Mouse (Mus musculus) T-cell, adult 66 days (primary cell): ENCODE measurements around the gene Popdc2. TPM values are rescaled to one million over a fixed set of nuclear protein-coding genes. Genes with fewer than 3 reads are reported as not detected.

ENCODE experiments used
- total RNA-seq, 2 experiments: library from RNA; stranded (reverse); gene quantifications; 3 replicates in 1 of 2; 4 replicates in 1 of 2; pipeline ENCODE4 v1.2.4; 2023

Gene Popdc2
- under 1 TPM; 0.56 to 0.64 TPM for total RNA-seq

DNA sequence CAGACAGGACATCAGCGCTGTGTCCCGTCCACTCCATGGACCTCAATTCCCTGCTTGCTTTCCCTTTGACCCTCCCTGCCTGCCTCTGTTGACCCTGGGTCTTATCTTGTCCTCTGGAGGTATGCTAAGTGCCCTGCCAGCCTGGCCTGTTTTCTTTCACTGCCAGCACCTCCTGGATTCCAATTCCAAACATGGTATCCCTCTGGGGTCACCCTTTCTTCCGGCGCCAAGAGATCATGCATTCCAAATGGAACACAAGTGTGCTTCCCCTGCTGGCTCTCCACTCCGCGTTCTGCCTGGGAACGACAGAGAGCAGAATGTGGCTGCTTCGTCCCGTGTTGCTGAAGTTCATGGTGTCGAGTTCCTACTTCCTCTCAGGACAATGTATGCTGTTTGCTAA lies at the start of gene Popdc2:
TSS of gene Popdc2 (plus strand) at position 277 of the 400 bp plus-strand sequence.

DNA sequence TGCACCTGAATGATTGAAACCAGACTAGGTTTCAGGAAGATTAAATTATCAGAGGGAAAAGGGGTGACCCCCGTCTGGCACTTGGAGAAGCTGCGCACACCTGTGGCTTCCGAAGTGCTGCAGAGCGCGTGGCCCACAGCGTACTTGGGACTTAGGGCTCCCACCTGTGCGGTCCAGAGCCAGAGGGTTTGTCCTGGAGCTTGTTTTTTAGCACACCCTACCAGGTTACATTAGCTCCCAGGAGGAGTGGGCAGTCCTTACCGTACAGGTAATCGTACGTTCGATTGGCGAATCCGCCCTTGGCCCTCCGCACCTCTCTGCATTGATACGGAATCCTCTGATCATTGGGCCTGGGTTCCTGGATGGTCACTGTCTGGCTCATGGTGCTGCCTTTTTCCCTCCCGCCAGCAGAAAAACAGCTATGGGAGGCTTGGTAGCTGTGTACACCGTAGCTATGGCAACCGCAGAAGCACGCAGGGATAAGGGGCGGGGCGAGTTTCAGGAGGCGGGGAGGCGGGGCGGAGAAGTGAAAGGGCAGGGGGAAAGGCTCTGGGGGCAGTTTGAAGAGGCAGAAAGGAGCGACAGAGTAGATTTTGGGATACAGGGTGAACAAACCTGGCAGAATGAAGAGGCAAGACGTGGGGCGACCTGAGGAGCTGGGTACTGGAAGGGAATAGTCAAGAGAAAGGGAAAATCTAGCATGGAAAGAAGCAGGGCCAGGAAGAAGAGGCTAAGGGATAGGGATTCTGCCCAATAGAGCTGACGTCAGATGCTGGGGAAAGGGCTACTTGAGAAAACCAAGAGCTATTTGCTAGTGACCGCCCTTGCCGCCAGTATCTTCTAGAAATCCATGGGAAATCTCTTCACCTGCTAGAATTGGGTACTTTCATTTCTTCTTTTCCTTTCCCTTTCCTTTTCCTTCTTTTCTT lies 20.3 kb upstream of the Popdc2 start, which contains the start of gene Maats1:
TSS of gene Maats1 (minus strand) at position 748 of the 929 bp plus-strand sequence.

DNA sequence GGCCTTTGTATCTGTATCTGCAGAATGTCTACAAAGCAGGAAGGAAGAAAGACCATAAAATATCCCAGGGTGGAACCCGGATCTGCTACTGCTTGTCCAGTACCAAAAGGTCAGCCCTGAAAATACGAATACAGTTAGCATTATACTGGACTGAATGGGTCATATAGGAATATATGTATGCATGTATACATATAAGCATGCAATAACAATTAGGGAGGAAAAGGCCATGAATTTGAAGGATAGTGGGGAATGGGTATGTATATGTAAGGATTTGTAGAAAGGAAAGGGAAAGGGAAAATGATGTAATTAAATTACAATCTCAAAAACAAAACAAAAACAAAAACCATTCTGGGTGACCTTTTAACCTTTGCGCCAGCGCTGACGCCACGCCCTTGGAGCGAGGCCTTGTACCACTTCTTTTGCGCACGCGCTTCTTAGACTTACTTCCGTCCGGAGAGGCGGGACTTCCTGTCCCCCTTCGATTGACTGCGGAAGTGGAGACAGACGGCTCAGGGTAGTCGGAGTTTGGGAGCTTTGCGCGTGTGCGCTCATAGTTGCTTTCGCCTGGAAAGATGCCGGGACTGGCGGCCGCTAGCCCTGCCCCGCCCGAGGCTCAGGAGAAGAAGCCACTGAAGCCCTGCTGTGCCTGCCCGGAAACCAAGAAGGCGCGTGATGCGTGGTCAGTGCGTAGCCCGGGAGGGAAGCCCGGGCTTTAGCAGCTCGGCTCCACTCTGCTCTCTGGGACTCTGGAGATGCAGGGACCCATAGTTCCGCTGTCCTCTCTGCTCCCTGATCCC lies 15.3 kb upstream of the Popdc2 start, which contains the start of the genes Cox17 and Gm21987:
TSS of gene Cox17 (plus strand) at position 463 of the 797 bp plus-strand sequence.
TSS of gene Gm21987 (plus strand) at position 512 of the 797 bp plus-strand sequence.

Other genes with a start within 250 kb of the Popdc2 start
- gene Nr1i2, start 67.4 kb upstream of the Popdc2 start, total RNA-seq: not detected
- not detected for gene Maats1, start 20.1 kb upstream of the Popdc2 start, total RNA-seq
- gene Cox17, start 15.2 kb upstream of the Popdc2 start, total RNA-seq: 10 to 100 TPM; 64.9 to 83.4 TPM
- gene Gm21987, start 15.2 kb upstream of the Popdc2 start, total RNA-seq: not detected
- gene Pla1a, start 70.9 kb downstream of the Popdc2 start, total RNA-seq: not detected
- 10 to 100 TPM; 23.1 to 24.4 TPM for gene Adprh, start 90.5 kb downstream of the Popdc2 start, total RNA-seq
- 1 to 10 TPM; 1.4 TPM for gene Cd80, start 93.4 kb downstream of the Popdc2 start, total RNA-seq
- gene Timmdc1, start 160.5 kb downstream of the Popdc2 start, total RNA-seq: 10 to 100 TPM; 19.0 to 24.8 TPM
- 10 to 100 TPM; 25.9 to 28.9 TPM for gene Poglut1, start 188.0 kb downstream of the Popdc2 start, total RNA-seq
- gene Tmem39a, start 196.5 kb downstream of the Popdc2 start, total RNA-seq: 10 to 100 TPM; 41.2 to 45.7 TPM